Mouse (Mus musculus) left cerebral cortex, postnatal 14 days (tissue): ENCODE results near the gene Ywhaq. TPM values are rescaled to one million over a fixed set of nuclear protein-coding genes. Genes with fewer than 3 reads are reported as not detected.

ENCODE experiments used
- DNase-seq, 2 experiments: peaks; one replicate each; pipeline ENCODE4 v3.0.0; 2021 to 2022; ENCODE audit warnings: low spot score in 2 of 2, mixed read lengths in 1 of 2
- intact Hi-C: fragments of 180-260 bp; cut with DNase I; formaldehyde crosslinking; loops from one replicate; pipeline ENCODE4 v1.15.1; 2025
- long read RNA-seq, 2 experiments: library from polyadenylated mRNA; stranded (forward); transcript quantifications; one replicate each; pipeline ENCODE4 v2.0.0; 2021
- total RNA-seq, 2 experiments: library from RNA; stranded (reverse); gene quantifications; 2 replicates each; pipeline ENCODE4 v1.2.3; 2021

The Ywhaq gene
- 100 to 1,000 TPM; 544 to 592 TPM for total RNA-seq
- long read RNA-seq, experiment 1, transcript Ywhaq-201 (5 exons, 2,110 nt): minor isoform, 118 of 1,359 reads
- long read RNA-seq, experiment 1, transcript Ywhaq-202 (6 exons, 2,197 nt): major isoform, 919 of 1,359 reads
- long read RNA-seq, experiment 1, partial matches to known transcripts: 6 of 1,359 reads
- long read RNA-seq, experiment 1, other reads (novel, unspliced or antisense): 316 of 1,359 reads
- long read RNA-seq, experiment 2, transcript Ywhaq-201 (5 exons, 2,110 nt): minor isoform, 88 of 1,002 reads
- long read RNA-seq, experiment 2, transcript Ywhaq-202 (6 exons, 2,197 nt): major isoform, 671 of 1,002 reads
- long read RNA-seq, experiment 2, partial matches to known transcripts: 2 of 1,002 reads
- long read RNA-seq, experiment 2, other reads (novel, unspliced or antisense): 241 of 1,002 reads

- peak; percentile 97 to 98 for DNase-seq
- intact Hi-C loops: loop anchor here (2.0 kb wide), 1 partner anchor 93 kb away; no protein-coding TSS in a partner anchor
Observed at GRCm38 (mm10) chr12:21417100-21418070, at the start of gene Ywhaq. TSS of gene Ywhaq (minus strand) at chr12:21417637.

GRCm38 (mm10) chr12:21463448-21463891 lies 46.0 kb upstream of the Ywhaq start:
- intact Hi-C loops: no loop called here
- no peak for DNase-seq

GRCm38 (mm10) chr12:21462658-21463057 lies 45.2 kb upstream of the Ywhaq start:
- no peak for DNase-seq
- intact Hi-C loops: no loop called here

- intact Hi-C loops: no loop called here
- DNase-seq: no peak
Observed at GRCm38 (mm10) chr12:21459681-21460080, 42.2 kb upstream of the Ywhaq start.

DNA sequence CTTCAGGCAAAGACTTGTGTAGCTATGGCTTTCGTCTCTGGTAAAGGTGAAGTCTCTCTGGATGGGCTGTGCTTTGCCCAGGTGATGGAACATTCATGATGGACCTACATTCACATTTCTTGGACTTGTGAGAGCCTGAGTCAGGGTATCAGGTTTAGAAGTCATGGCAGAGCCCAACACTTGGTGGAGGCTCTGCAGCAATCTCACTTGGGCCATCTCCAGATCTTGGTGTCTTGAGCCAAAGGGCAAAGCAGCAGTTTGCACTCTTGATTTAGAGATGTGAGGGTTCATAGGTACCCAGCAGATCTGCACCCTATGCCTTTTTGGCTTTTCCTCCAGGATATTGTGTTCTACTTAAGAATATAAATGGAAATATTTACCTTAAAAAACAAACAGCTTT lies 38.6 kb upstream of the Ywhaq start:
- no peak for DNase-seq
- intact Hi-C loops: no loop called here

DNA sequence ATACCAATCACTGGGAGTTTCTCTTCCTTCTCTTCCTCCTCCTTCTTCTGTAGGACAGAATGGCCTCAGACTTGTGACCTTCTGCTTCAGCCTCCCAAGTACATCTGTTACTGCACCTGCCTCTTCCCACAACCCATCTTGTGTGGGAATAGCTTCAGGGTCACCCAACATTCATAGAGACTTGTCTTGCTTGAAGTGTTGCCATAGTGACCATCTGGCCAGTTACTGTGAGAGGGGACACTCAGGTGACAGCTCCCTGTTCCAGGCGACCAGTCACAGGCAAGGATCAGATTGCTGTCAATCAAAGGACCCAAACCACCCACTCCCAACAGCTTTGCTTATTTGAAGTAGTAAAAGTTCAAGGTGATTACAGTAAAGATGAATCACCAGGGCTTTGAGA lies 34.3 kb upstream of the Ywhaq start:
- intact Hi-C loops: no loop called here
- no peak for DNase-seq

DNA sequence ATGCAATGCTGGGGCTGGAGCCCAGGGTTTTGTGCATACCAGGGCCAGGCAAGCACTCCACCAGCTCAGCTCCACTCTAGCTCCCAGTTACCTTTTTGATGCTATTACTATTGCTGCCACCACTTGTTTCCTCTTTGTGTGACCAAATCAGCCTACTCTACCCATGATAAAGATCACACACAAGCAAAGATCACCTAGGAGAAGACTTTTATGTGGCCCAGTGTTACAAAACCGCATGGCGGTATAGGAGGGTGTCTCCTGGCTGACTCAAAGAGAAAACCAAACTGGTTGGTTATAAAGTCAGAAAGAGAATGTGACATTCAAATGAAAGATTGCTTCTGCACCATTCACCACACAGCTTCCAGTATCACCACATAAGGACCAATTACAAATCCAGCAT lies 33.9 kb upstream of the Ywhaq start:
- intact Hi-C loops: no loop called here
- no peak for DNase-seq

DNA sequence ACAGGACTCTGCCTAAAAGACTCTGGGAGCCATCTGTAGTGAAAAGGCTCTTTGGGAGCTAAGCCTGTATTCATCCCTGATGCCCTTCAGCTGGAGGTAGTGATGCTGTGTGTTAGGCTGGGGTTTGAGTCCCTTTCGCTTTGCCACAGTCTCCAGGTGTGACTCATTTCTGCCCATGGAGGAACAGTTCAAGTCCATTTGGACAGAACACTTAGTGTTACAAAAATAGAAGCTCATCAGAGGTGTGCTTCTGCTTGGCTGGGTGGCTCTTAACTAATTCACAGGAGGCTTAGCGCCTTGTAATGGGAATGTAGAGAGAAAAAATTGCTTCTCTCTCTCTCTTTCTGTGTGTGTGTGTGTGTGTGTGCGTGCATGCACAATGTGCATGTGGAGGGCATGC lies 26.3 kb upstream of the Ywhaq start:
- no peak for DNase-seq
- intact Hi-C loops: no loop called here

DNA sequence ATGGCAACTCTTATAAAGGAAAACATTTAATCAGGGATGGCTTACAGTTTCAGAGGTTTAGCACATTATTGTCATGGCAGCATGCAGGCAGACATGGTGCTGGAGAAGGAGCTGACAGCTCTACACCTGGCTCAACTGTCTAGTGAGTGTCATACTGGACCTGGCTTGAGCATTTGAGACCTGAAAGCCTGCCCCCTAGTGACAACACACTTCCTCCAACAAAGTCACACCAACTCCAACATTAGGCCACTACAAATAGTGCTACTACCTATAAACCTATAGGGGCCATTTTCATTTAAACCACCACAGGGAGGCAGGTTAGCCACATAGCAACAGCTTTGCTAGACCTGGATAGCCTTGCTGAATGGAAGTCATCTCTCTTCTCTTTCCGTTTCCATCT lies 24.4 kb upstream of the Ywhaq start:
- intact Hi-C loops: no loop called here

GRCm38 (mm10) chr12:21439428-21439827 lies 22.0 kb upstream of the Ywhaq start:
- DNase-seq: no peak
- intact Hi-C loops: no loop called here

More for the DNA sequence above, 24.4 kb upstream of the Ywhaq start:
- no peak for DNase-seq

GRCm38 (mm10) chr12:21438750-21439394 lies 21.4 kb upstream of the Ywhaq start:
- intact Hi-C loops: no loop called here
- no peak for DNase-seq

DNA sequence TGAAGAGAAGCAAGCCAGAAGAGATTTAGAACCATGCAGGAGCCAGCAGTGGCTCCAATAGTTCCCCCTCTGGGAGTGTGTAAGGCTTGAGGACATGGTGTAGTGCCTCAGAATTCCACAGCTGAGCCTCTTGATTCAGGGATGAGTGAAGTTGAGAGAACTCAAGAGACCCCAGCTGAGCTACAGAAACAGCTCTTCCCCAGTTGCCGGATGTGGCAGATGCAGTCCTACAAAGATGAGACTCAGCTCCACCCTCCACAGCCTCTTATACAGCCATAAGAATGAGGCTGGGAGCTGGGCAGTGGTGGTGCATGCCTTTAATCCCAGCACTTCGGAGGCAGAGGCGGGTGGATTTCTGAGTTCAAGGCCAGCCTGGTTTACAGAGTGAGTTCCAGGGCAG lies 20.9 kb upstream of the Ywhaq start:
- intact Hi-C loops: no loop called here
- DNase-seq: no peak

DNA sequence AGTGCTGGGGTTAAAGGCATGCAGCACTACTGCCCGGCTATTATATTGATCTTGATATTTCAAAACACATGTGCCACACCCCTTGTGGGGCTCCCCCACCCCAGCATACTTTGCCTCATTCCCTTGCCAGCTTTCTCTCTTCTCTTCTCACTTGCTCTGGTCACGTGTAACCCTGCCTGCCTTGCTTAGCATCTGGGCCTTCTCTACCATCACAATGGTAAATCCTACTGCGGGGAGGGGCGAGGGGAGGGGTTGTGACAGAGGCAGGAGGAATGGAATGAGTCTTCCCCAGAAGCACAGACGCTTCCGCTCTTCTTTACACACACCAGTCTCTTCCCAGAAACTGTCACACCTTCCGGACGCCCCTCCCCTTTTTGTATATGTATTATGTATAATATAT lies 14.5 kb upstream of the Ywhaq start:
- intact Hi-C loops: no loop called here
- no peak for DNase-seq

DNA sequence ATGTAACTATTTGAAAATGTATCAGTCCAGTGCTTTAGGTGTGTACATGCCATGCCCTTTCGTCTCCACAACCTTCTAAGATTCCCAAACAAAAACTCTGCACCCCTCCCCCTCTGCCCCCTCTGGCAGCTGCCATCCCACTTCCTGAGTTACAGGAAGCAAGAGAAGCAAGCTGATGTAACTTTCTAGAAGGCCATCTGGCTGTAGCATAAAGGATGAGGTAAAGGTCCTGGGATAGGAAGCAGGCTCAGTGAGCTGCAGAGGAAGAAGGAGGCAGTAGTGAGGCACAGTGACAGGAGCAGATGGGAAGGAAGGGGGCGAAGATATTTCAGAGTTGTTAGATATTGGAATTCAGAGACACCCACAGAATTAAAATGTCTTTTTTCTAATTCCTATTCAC lies 13.6 kb upstream of the Ywhaq start:
- DNase-seq: no peak
- intact Hi-C loops: no loop called here

GRCm38 (mm10) chr12:21430140-21430539 lies 12.7 kb upstream of the Ywhaq start:
- intact Hi-C loops: no loop called here
- no peak for DNase-seq

- no peak for DNase-seq
- intact Hi-C loops: no loop called here
Observed at GRCm38 (mm10) chr12:21429021-21429420, 11.6 kb upstream of the Ywhaq start.

- intact Hi-C loops: no loop called here
- peak in 1 of 2 experiments; percentile 39 for DNase-seq
Observed at GRCm38 (mm10) chr12:21426065-21426940, 8.9 kb upstream of the Ywhaq start.

- no peak for DNase-seq
- intact Hi-C loops: no loop called here
Observed at GRCm38 (mm10) chr12:21424683-21425082, 7.2 kb upstream of the Ywhaq start.

DNA sequence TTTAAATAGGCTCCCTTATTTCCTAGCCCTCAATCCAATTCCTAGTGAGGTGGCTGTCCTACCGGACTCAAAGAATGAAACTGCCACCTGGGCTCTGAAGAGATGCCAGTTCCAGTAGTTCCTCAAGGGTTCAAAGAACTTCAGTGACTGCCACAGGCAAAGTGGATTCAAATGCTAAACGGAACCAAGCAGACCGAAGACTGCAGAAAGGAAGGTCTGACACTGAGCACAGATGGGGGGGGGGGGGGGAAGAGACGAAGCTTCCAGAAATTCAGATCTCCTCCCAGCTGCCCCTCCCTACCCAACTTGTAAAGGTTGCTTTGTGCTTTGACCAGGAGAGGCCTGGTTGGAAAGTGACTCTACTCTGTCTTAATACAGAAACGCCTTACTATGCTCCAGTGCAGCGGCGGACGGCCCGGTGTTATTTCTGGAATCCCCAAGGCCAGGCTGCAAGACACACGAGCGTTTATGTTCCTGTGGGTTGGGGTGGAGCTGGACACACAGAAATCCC lies 1.2 kb upstream of the Ywhaq start:
- intact Hi-C loops: loop anchor here (2.0 kb wide), 1 partner anchor 92 kb away; no protein-coding TSS in a partner anchor

More for the DNA sequence above, 1.2 kb upstream of the Ywhaq start:
- peak; percentile 22 to 25 for DNase-seq
